Mouse (Mus musculus) ES-Bruce4 (cell line): Measurements from ENCODE around the gene Serpina3c. TPM values are rescaled to one million over a fixed set of nuclear protein-coding genes. Genes with fewer than 3 reads are reported as not detected.

Source experiments
- H3K27ac ChIP-seq: 2 replicates; pipeline ENCODE4 v1.5.1; 2012; ENCODE audit warnings: low read length, inconsistent platforms; ENCODE audit not compliant: insufficient read depth
- H3K27me3 ChIP-seq: 2 replicates; pipeline ENCODE4 v1.6.1; 2012; ENCODE audit warnings: mild to moderate bottlenecking, low read length, inconsistent platforms; ENCODE audit not compliant: control insufficient read depth, poor library complexity, insufficient read depth, severe bottlenecking
- H3K36me3 ChIP-seq: 2 replicates; pipeline ENCODE4 v1.6.1; 2012; ENCODE audit warnings: inconsistent platforms, mild to moderate bottlenecking, low read length, moderate library complexity; ENCODE audit not compliant: control insufficient read depth, poor library complexity, insufficient read depth, severe bottlenecking
- H3K4me1 ChIP-seq: one replicate; pipeline ENCODE4 v1.8.1; 2011; ENCODE audit warnings: low read length; ENCODE audit not compliant: control insufficient read depth, insufficient read depth
- H3K4me3 ChIP-seq: 2 replicates; pipeline ENCODE4 v1.5.1; 2011; ENCODE audit warnings: low read depth, mild to moderate bottlenecking, low read length
- H3K9ac ChIP-seq: 2 replicates; pipeline ENCODE4 v1.6.1; 2012; ENCODE audit warnings: low read depth, mild to moderate bottlenecking, inconsistent platforms; ENCODE audit not compliant: poor library complexity, severe bottlenecking
- H3K9me3 ChIP-seq: replicated peaks from 2 replicates; pipeline ENCODE4 v1.6.1; 2012; ENCODE audit warnings: mild to moderate bottlenecking, low read length, inconsistent platforms; ENCODE audit not compliant: control insufficient read depth, poor library complexity, insufficient read depth, severe bottlenecking
- CTCF ChIP-seq: IDR thresholded peaks from one replicate; pipeline ENCODE4 v1.8.1; 2011; ENCODE audit warnings: low read depth, low read length
- EP300 ChIP-seq: IDR thresholded peaks from 2 replicates; pipeline ENCODE4 v1.6.1; 2011; ENCODE audit warnings: low read depth, low read length; ENCODE audit not compliant: insufficient read depth
- POLR2A ChIP-seq: IDR thresholded peaks from one replicate; pipeline ENCODE4 v1.8.1; 2011; ENCODE audit warnings: low read length; ENCODE audit not compliant: insufficient read depth
- polyA plus RNA-seq: library from polyadenylated mRNA; stranded (reverse); fragments of >200 nt; gene quantifications from 2 replicates; pipeline ENCODE4 v1.2.4, GENCODE M21; 2011; ENCODE audit warnings: low read depth; ENCODE audit not compliant: missing spikeins, insufficient read depth, insufficient read length

The Serpina3c gene
- not detected in 2 replicates for polyA plus RNA-seq

DNA sequence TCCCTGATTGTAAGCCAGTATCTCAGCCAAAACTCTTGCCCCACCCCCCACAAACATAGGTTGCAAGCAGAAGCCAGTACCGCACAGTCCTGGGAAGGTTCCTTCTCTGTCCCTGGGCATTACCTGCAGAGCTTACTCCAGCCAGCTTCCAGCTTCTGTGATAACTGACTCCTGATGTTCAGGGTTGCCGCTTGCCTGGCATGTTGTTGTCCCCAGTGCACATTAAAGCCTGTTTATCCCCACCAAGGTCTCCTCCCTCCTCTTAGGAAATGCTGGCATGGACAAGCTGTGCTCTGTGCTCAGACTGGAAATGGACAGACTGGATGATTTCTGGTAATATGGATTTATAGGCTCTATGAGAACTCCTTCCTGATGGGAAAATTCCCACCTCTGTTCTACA, at the start of gene Serpina3c:
Gene Serpina3c, minus strand, starts transcription at position 215 of the 400 bp plus-strand sequence.
- H3K36me3 ChIP-seq: no peaks in the 10 kb centered on the region
- no peaks in the 10 kb centered on the region for H3K9me3 ChIP-seq
- H3K4me1 ChIP-seq: no peaks in the 10 kb centered on the region
- H3K9ac ChIP-seq: no peak within 1 kb of the TSS
- H3K27me3 ChIP-seq: no peaks in the 10 kb centered on the region
- H3K4me3 ChIP-seq: no peak within 1 kb of the TSS
- H3K27ac ChIP-seq: no peak within 1 kb of the TSS
- TF ChIP-seq CTCF: no peak

DNA sequence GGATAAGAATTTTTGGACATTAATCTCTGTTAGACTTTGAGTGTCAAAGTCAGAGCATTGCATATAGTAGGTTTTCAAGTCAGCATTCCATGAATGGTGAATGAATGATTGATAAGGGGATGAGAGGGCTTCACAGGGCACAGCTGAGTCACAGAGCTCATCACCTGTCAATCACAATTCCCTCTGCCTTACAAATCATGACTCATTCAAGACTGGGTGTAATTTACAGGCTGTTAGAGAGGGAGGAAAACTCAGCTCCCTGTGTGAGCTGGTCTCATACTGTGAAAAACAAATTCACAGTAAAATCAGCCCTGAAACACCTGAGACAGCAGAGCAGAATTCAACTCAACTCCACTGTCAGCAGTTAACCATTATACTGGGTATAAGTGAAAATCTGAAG, 37.2 kb upstream of the Serpina3c start:
- TF ChIP-seq CTCF (no peak), POLR2A (no peak), EP300 (no peak)
- no peak overlapping the region for H3K27ac ChIP-seq
- H3K9ac ChIP-seq: no peak overlapping the region
- no peaks in the 10 kb centered on the region for H3K4me1 ChIP-seq
- H3K27me3 ChIP-seq: no peaks in the 10 kb centered on the region
- no peaks in the 10 kb centered on the region for H3K9me3 ChIP-seq
- H3K4me3 ChIP-seq: no peak overlapping the region
- no peaks in the 10 kb centered on the region for H3K36me3 ChIP-seq

DNA sequence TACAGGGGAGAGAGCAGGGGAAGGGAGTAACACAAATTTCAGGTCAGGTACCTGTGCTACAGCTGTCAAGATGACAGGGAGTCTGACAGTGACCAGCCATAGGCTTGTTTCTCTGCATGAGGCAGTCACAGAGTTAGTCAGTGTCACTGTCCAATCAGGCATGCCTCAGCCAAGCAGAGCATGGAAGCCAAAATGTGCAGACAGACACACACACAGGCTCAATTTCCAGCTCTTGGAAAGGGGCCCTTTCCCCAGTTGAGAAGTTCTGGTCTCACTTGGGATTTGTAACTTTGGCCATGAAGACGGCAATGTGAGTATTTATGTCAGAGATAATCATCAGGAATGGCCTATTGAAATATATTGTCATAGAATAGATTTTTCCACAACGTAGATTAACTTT, 35.6 kb upstream of the Serpina3c start:
- Histone ChIP-seq H3K9me3 (no peaks in the 10 kb centered on the region), H3K27ac (no peak overlapping the region), H3K4me3 (no peak overlapping the region), H3K4me1 (no peaks in the 10 kb centered on the region), H3K36me3 (no peaks in the 10 kb centered on the region), H3K27me3 (no peaks in the 10 kb centered on the region), H3K9ac (no peak overlapping the region)
- no peak for TF ChIP-seq CTCF
- TF ChIP-seq EP300: no peak
- no peak for TF ChIP-seq POLR2A

DNA sequence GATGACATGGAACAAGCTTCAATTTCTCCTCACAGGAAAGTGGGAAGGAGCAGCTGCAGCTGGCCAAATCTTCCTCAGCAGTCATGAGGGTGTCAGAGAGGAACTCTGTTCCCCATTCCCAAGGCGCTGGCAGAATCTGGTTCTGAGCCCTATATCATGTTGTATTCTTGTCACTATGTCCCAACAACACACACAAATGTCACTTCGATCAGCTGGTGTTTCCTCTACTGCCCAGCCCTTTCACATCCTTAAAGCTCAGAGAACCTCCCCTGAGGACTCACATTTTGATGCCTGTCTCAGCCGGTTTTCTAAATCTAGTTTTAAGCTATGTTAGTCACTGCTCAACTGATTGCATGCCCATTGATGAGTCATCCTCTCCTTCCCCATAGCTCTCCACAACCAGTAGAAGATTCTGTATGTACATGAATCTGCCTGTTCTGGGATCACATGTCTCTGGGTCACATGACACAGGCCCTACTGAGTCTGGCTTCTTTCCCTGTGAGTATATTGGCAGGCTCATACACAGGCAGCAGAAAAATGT, 32.4 kb upstream of the Serpina3c start:
- H3K4me3 ChIP-seq: no peak overlapping the region
- H3K36me3 ChIP-seq: no peaks in the 10 kb centered on the region
- TF ChIP-seq EP300 (no peak), CTCF (no peak), POLR2A (no peak)
- H3K27me3 ChIP-seq: no peaks in the 10 kb centered on the region
- no peaks in the 10 kb centered on the region for H3K9me3 ChIP-seq
- H3K4me1 ChIP-seq: no peaks in the 10 kb centered on the region
- no peak overlapping the region for H3K27ac ChIP-seq
- H3K9ac ChIP-seq: no peak overlapping the region

DNA sequence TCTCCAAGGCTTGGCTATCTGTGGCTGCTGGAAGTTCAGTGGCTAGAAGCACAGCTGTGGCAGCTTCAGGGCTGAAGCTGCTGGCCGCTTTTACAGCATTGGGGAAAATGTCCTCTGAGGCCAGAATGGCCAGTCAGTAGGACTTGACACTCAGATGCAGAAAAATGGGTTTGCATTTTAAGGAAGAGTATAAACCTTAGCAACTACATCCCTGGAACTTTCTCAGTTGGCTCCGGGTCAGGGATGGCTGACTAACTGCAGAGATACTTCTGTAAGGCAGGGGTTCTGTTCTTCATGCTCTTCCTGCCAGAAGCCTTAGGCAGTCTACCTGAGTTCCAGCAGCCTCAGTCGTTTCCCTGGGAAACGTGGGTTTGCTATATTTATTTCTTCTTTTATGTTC, 31.4 kb upstream of the Serpina3c start:
- no peak overlapping the region for H3K27ac ChIP-seq
- no peaks in the 10 kb centered on the region for H3K9me3 ChIP-seq
- H3K4me1 ChIP-seq: no peaks in the 10 kb centered on the region
- no peaks in the 10 kb centered on the region for H3K36me3 ChIP-seq
- no peaks in the 10 kb centered on the region for H3K27me3 ChIP-seq
- no peak overlapping the region for H3K9ac ChIP-seq
- H3K4me3 ChIP-seq: no peak overlapping the region
- TF ChIP-seq POLR2A: no peak
- no peak for TF ChIP-seq EP300
- TF ChIP-seq CTCF: no peak

DNA sequence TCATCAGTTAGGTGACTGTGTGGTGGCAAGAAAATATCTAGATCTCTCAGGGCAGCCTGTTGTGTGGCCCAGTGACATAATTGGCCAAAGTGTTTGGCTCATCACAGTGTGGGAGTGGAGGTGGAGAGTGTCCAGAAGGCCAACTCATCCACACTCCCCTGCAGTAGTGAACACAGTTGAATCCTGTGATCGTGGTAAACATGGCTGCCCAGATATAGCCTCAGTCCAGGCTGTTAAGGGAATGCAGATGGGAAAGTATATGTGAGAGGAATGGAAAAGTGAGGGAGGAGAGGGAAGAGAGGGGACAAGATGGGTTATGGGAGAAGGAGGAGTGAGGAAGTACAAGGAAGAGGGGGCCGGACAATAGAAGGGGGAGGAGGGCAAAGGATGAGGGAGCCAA, 25.3 kb upstream of the Serpina3c start:
- H3K9me3 ChIP-seq: no peaks in the 10 kb centered on the region

More for the DNA sequence above, 25.3 kb upstream of the Serpina3c start:
- TF ChIP-seq POLR2A (no peak), CTCF (no peak), EP300 (no peak)
- Histone ChIP-seq H3K36me3 (no peaks in the 10 kb centered on the region), H3K4me3 (no peak overlapping the region), H3K9ac (no peak overlapping the region), H3K27me3 (no peaks in the 10 kb centered on the region), H3K27ac (no peak overlapping the region), H3K4me1 (no peaks in the 10 kb centered on the region)
